Mouse (Mus musculus): Measurements from ENCODE around the gene Sp110. TPM values are rescaled to one million over a fixed set of nuclear protein-coding genes. Genes with fewer than 3 reads are reported as not detected.
"Not testable (repeated sequence)": the region's sequence is repeated elsewhere in the genome, so short reads cannot be mapped to it uniquely, and the experiment has no call there.

Sp110 gene
- polyA plus RNA-seq, 1 experiment from 2014 or later: 0.63 TPM

- not testable (repeated sequence) for H3K27me3 ChIP-seq (ENCODE audit: control insufficient read depth, insufficient read depth, low read length); H3K27ac ChIP-seq (ENCODE audit: low read depth, low read length)
Observed at GRCm38 (mm10) chr1:85578372-85579010, 20.1 kb downstream of the Sp110 start.

GRCm38 (mm10) chr1:85575376-85575775, 23.2 kb downstream of the Sp110 start, which contains the start of gene G530012D18Rik:
G530012D18Rik (plus strand) TSS chr1:85575676.
- not testable (repeated sequence) for H3K27me3 ChIP-seq (ENCODE audit: control insufficient read depth, insufficient read depth, low read length); H3K4me3 ChIP-seq (ENCODE audit: low read depth, low read length); H3K36me3 ChIP-seq (ENCODE audit: control insufficient read depth, insufficient read depth, low read length); H3K27ac ChIP-seq (ENCODE audit: low read depth, low read length); DNase-seq (ENCODE audit: low spot score, missing footprints); H3K4me1 ChIP-seq (ENCODE audit: control insufficient read depth, insufficient read depth, low read length); H3K9me3 ChIP-seq (ENCODE audit: control insufficient read depth, low read length); H3K4me2 ChIP-seq; H3K9ac ChIP-seq (ENCODE audit: low read length); ATAC-seq (ENCODE audit: low FRiP score)
- 71% methylated on average over 1 of the region's 3 CpGs for WGBS

More at GRCm38 (mm10) chr1:85578372-85579010, 20.1 kb downstream of the Sp110 start:
- H3K36me3 ChIP-seq (ENCODE audit: control insufficient read depth, insufficient read depth, low read length); H3K9ac ChIP-seq (ENCODE audit: low read length); ATAC-seq (ENCODE audit: low FRiP score); H3K4me3 ChIP-seq (ENCODE audit: low read depth, low read length); H3K4me1 ChIP-seq (ENCODE audit: control insufficient read depth, insufficient read depth, low read length); H3K4me2 ChIP-seq; H3K9me3 ChIP-seq (ENCODE audit: control insufficient read depth, low read length); DNase-seq (ENCODE audit: low spot score, missing footprints): not testable (repeated sequence)
- WGBS: 58% methylated on average over 2 of the region's 3 CpGs

GRCm38 (mm10) chr1:85573554-85573953, 25.1 kb downstream of the Sp110 start:
- H3K9ac ChIP-seq (ENCODE audit: low read length); H3K4me1 ChIP-seq (ENCODE audit: control insufficient read depth, insufficient read depth, low read length); H3K9me3 ChIP-seq (ENCODE audit: control insufficient read depth, low read length); H3K36me3 ChIP-seq (ENCODE audit: control insufficient read depth, insufficient read depth, low read length); ATAC-seq (ENCODE audit: low FRiP score); DNase-seq (ENCODE audit: low spot score, missing footprints); H3K4me3 ChIP-seq (ENCODE audit: low read depth, low read length); H3K27me3 ChIP-seq (ENCODE audit: control insufficient read depth, insufficient read depth, low read length); H3K27ac ChIP-seq (ENCODE audit: low read depth, low read length); H3K4me2 ChIP-seq: not testable (repeated sequence)
- WGBS: 73% methylated on average over 4 of the region's 4 CpGs

GRCm38 (mm10) chr1:85555261-85555660, 43.4 kb downstream of the Sp110 start:
- not testable (repeated sequence) for DNase-seq (ENCODE audit: low spot score, missing footprints)

GRCm38 (mm10) chr1:85546442-85546841, 52.2 kb downstream of the Sp110 start:
- not testable (repeated sequence) for H3K27me3 ChIP-seq (ENCODE audit: control insufficient read depth, insufficient read depth, low read length); H3K36me3 ChIP-seq (ENCODE audit: control insufficient read depth, insufficient read depth, low read length); ATAC-seq (ENCODE audit: low FRiP score); H3K4me1 ChIP-seq (ENCODE audit: control insufficient read depth, insufficient read depth, low read length); H3K9me3 ChIP-seq (ENCODE audit: control insufficient read depth, low read length); H3K27ac ChIP-seq (ENCODE audit: low read depth, low read length); H3K9ac ChIP-seq (ENCODE audit: low read length); DNase-seq (ENCODE audit: low spot score, missing footprints); H3K4me3 ChIP-seq (ENCODE audit: low read depth, low read length); H3K4me2 ChIP-seq

More at GRCm38 (mm10) chr1:85555261-85555660, 43.4 kb downstream of the Sp110 start:
- not testable (repeated sequence) for H3K4me1 ChIP-seq (ENCODE audit: control insufficient read depth, insufficient read depth, low read length); H3K27ac ChIP-seq (ENCODE audit: low read depth, low read length); H3K27me3 ChIP-seq (ENCODE audit: control insufficient read depth, insufficient read depth, low read length); H3K4me2 ChIP-seq; H3K36me3 ChIP-seq (ENCODE audit: control insufficient read depth, insufficient read depth, low read length); H3K9ac ChIP-seq (ENCODE audit: low read length); ATAC-seq (ENCODE audit: low FRiP score); H3K9me3 ChIP-seq (ENCODE audit: control insufficient read depth, low read length); H3K4me3 ChIP-seq (ENCODE audit: low read depth, low read length)
- 85% methylated on average over 4 of the region's 4 CpGs for WGBS

- not testable (repeated sequence) for H3K36me3 ChIP-seq (ENCODE audit: control insufficient read depth, insufficient read depth, low read length); H3K27me3 ChIP-seq (ENCODE audit: control insufficient read depth, insufficient read depth, low read length); H3K9ac ChIP-seq (ENCODE audit: low read length); DNase-seq (ENCODE audit: low spot score, missing footprints); ATAC-seq (ENCODE audit: low FRiP score); H3K27ac ChIP-seq (ENCODE audit: low read depth, low read length); H3K9me3 ChIP-seq (ENCODE audit: control insufficient read depth, low read length); H3K4me1 ChIP-seq (ENCODE audit: control insufficient read depth, insufficient read depth, low read length); H3K4me2 ChIP-seq; H3K4me3 ChIP-seq (ENCODE audit: low read depth, low read length)
- WGBS: 83% methylated on average over 3 of the region's 4 CpGs
Observed at GRCm38 (mm10) chr1:85543818-85544217, 54.8 kb downstream of the Sp110 start.

GRCm38 (mm10) chr1:85528451-85529110, 70.0 kb downstream of the Sp110 start:
- 79% methylated on average over 12 of the region's 15 CpGs for WGBS
- H3K36me3 ChIP-seq (ENCODE audit: control insufficient read depth, insufficient read depth, low read length); DNase-seq (ENCODE audit: low spot score, missing footprints); ATAC-seq (ENCODE audit: low FRiP score); H3K4me1 ChIP-seq (ENCODE audit: control insufficient read depth, insufficient read depth, low read length); H3K27me3 ChIP-seq (ENCODE audit: control insufficient read depth, insufficient read depth, low read length); H3K9ac ChIP-seq (ENCODE audit: low read length); H3K9me3 ChIP-seq (ENCODE audit: control insufficient read depth, low read length); H3K27ac ChIP-seq (ENCODE audit: low read depth, low read length); H3K4me3 ChIP-seq (ENCODE audit: low read depth, low read length); H3K4me2 ChIP-seq: not testable (repeated sequence)

Other genes starting within 250 kb of the Sp110 start
- gene G530012D18Rik, start 23.1 kb downstream of the Sp110 start, polyA plus RNA-seq (2014; fragmentation: Nextera tagmentation; extraction: Ambion mirVana): not detected in 2 replicates
- gene Sp140, start 1.6 kb upstream of the Sp110 start, polyA plus RNA-seq (2014; fragmentation: Nextera tagmentation; extraction: Ambion mirVana): 1.2 and 1.3 TPM in 2 replicates
- 0.74 and 1.2 TPM in 2 replicates for gene Sp100, start 51.2 kb upstream of the Sp110 start, polyA plus RNA-seq (2014; fragmentation: Nextera tagmentation; extraction: Ambion mirVana)
- gene A630001G21Rik, start 179.8 kb upstream of the Sp110 start, polyA plus RNA-seq (2014; fragmentation: Nextera tagmentation; extraction: Ambion mirVana): 1.1 and 1.2 TPM in 2 replicates
- gene Cab39, start 194.6 kb upstream of the Sp110 start, polyA plus RNA-seq (2014; fragmentation: Nextera tagmentation; extraction: Ambion mirVana): 68.0 and 69.0 TPM in 2 replicates